Mouse (Mus musculus): ENCODE measurements around the gene Slc6a13.

The Slc6a13 gene

GRCm38 (mm10) chr6:121371197-121371980 lies 71.4 kb downstream of the Slc6a13 start:
- in situ Hi-C loops (cut with MboI, MseI) = loop anchor here in 1 of 2 experiments (10.0 kb wide), 1 partner anchor 397 kb away; no protein-coding TSS in a partner anchor

GRCm38 (mm10) chr6:121376159-121376558 lies 76.1 kb downstream of the Slc6a13 start:
- in situ Hi-C loops (cut with MboI, MseI) = loop anchor here in 1 of 2 experiments (10.0 kb wide), 1 partner anchor 401 kb away; no protein-coding TSS in a partner anchor

GRCm38 (mm10) chr6:121378256-121378655 lies 78.2 kb downstream of the Slc6a13 start:
- in situ Hi-C loops (cut with MboI, MseI) = loop anchor here in 1 of 2 experiments (10.0 kb wide), 1 partner anchor 403 kb away; no protein-coding TSS in a partner anchor

GRCm38 (mm10) chr6:121380576-121380975 lies 80.5 kb downstream of the Slc6a13 start:
- in situ Hi-C loops (cut with MboI, MseI) = no loop called here

- in situ Hi-C loops (cut with MboI, MseI) = no loop called here
Observed at GRCm38 (mm10) chr6:121382071-121382470, 82.0 kb downstream of the Slc6a13 start.

GRCm38 (mm10) chr6:121385397-121385796 lies 85.4 kb downstream of the Slc6a13 start:
- in situ Hi-C loops (cut with MboI, MseI) = no loop called here

Measured in T-helper 17 cell (primary cell).